Mouse (Mus musculus): ENCODE results near the gene Tiam1. TPM values are rescaled to one million over a fixed set of nuclear protein-coding genes. Genes with fewer than 3 reads are reported as not detected.

Tiam1 gene
- polyA plus RNA-seq, 1 experiment, result 14.1 TPM

DNA sequence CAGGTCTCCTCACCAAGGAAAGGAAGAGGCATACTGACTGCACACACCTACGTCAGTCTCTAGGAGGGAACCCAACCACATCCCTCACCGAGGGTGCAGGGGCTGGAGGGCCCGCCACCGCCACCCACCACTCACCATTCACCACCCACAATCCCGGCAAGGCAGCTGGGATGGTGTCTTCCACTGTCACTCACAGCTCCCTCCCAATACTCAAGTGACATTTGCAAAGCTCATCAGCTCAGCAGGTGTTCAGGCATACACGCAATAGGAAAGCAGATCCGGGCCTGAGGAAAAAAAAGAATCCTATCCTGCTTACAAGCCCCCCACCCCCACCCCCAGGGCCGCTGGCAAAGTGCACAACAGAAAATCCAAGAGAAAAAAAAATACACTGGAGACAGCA is 74.4 kb downstream of the Tiam1 start:
- H3K27me3 ChIP-seq (ENCODE audit: control insufficient read depth, insufficient read depth, low read length), result no peaks in the 10 kb centered on the region
- no peak for DNase-seq
- no peak for TF ChIP-seq CTCF (IDR thresholded peaks at IDR 0.05; ENCODE audit: borderline replicate concordance, control insufficient read depth, extremely low read depth, insufficient read depth, low read length, poor library complexity)
- TF ChIP-seq POLR2A (IDR thresholded peaks at IDR 0.05; ENCODE audit: control insufficient read depth, extremely low read depth, insufficient read depth, low read length, poor library complexity), result no peak
- no peaks in the 10 kb centered on the region for H3K36me3 ChIP-seq (ENCODE audit: control insufficient read depth, insufficient read depth, low read length)
- H3K27ac ChIP-seq (ENCODE audit: control insufficient read depth, insufficient read depth, low read length), result no peak overlapping the region
- H3K4me3 ChIP-seq (ENCODE audit: control insufficient read depth, insufficient read depth, low read length), result no peak overlapping the region
- 49% methylated on average over 8 of the region's 8 CpGs for WGBS
- peaks cover 12% of the 10 kb centered on the region for H3K4me1 ChIP-seq (replicated peaks; ENCODE audit: control insufficient read depth, insufficient read depth, low read length)

DNA sequence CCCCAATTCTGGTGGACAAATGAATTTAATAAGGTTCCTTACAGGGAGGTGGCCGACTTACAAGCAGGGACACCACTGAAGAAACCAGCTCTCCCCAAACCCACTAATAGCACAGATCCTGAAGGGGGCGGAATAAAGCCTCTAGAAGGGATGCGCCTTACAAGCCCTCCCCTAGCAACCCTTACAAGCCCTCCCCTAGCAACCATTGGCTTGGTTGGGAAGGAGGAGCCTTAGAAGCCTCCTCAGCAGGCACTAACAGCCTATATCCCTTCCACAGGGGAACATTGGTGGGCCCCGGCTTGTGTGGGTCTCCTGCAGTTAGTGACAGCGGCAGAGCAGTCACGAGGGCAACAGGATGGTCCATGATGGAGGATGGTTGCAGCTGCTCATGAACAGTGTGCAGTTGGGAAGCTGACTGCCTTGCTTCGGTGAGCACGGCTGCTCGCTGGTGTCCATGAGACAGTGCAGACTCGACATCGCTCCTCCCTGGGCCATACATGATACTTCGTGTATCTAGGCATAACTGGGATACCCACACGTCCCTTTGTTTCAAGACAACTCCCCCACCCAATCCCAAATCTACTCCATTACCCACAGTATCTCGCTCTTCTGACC is 90.6 kb downstream of the Tiam1 start:
- no peak for DNase-seq
- H3K4me1 ChIP-seq (replicated peaks; ENCODE audit: control insufficient read depth, insufficient read depth, low read length), result no peaks in the 10 kb centered on the region
- WGBS, result 96% methylated on average over 14 of the region's 14 CpGs
- H3K27ac ChIP-seq (ENCODE audit: control insufficient read depth, insufficient read depth, low read length), result no peak overlapping the region
- no peaks in the 10 kb centered on the region for H3K36me3 ChIP-seq (ENCODE audit: control insufficient read depth, insufficient read depth, low read length)
- no peak for TF ChIP-seq CTCF (IDR thresholded peaks at IDR 0.05; ENCODE audit: borderline replicate concordance, control insufficient read depth, extremely low read depth, insufficient read depth, low read length, poor library complexity)
- TF ChIP-seq POLR2A (IDR thresholded peaks at IDR 0.05; ENCODE audit: control insufficient read depth, extremely low read depth, insufficient read depth, low read length, poor library complexity), result no peak
- H3K27me3 ChIP-seq (ENCODE audit: control insufficient read depth, insufficient read depth, low read length), result no peaks in the 10 kb centered on the region
- H3K4me3 ChIP-seq (ENCODE audit: control insufficient read depth, insufficient read depth, low read length), result no peak overlapping the region

DNA sequence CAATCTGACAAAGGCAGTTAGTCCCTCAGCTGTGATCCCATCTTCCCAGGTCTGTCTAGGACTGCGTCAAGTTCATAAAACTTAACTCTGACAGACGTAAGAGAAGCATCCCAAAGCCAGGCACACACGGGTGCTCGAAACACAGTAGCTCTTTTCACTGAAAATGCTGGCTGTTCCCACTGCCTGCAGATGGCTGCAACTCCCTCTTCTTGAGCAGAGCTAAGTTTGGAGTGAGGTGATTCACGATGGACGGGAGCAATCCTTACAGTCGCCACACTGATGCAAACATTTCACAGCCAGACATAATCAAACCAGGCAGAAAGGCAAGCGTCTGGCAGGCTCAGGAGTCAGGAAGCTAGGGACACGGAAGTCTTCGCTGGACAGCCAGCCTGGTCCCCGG is 91.2 kb downstream of the Tiam1 start:
- no peaks in the 10 kb centered on the region for H3K36me3 ChIP-seq (ENCODE audit: control insufficient read depth, insufficient read depth, low read length)
- no peak overlapping the region for H3K27ac ChIP-seq (ENCODE audit: control insufficient read depth, insufficient read depth, low read length)
- H3K4me1 ChIP-seq (replicated peaks; ENCODE audit: control insufficient read depth, insufficient read depth, low read length), result no peaks in the 10 kb centered on the region
- WGBS, result 96% methylated on average over 11 of the region's 11 CpGs
- no peak overlapping the region for H3K4me3 ChIP-seq (ENCODE audit: control insufficient read depth, insufficient read depth, low read length)
- no peak for TF ChIP-seq CTCF (IDR thresholded peaks at IDR 0.05; ENCODE audit: borderline replicate concordance, control insufficient read depth, extremely low read depth, insufficient read depth, low read length, poor library complexity)
- no peak for TF ChIP-seq POLR2A (IDR thresholded peaks at IDR 0.05; ENCODE audit: control insufficient read depth, extremely low read depth, insufficient read depth, low read length, poor library complexity)
- H3K27me3 ChIP-seq (ENCODE audit: control insufficient read depth, insufficient read depth, low read length), result no peaks in the 10 kb centered on the region
- no peak for DNase-seq

DNA sequence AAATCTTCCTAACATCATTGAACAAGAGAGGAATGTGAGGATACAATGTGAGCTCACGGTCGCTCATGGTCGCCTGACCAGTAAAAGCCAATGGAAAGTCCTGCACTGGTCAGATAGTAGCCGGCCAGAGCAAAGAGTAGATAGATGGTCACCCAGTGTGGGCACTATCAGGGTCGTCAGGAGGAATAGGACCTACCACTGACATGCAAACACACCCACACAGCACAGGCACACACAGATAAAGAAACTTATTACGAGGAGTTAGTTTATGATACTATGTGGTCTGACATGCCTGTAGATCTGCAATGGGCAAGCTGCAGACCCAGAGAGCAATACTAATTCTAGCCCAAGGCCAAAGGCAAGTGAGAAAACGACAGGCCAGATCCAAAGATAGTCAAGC is 92.5 kb downstream of the Tiam1 start:
- no peak for TF ChIP-seq POLR2A (IDR thresholded peaks at IDR 0.05; ENCODE audit: control insufficient read depth, extremely low read depth, insufficient read depth, low read length, poor library complexity)
- TF ChIP-seq CTCF (IDR thresholded peaks at IDR 0.05; ENCODE audit: borderline replicate concordance, control insufficient read depth, extremely low read depth, insufficient read depth, low read length, poor library complexity), result no peak
- Histone ChIP-seq H3K27ac (ENCODE audit: control insufficient read depth, insufficient read depth, low read length) (no peak overlapping the region), H3K36me3 (ENCODE audit: control insufficient read depth, insufficient read depth, low read length) (no peaks in the 10 kb centered on the region), H3K4me3 (ENCODE audit: control insufficient read depth, insufficient read depth, low read length) (no peak overlapping the region), H3K4me1 (replicated peaks; ENCODE audit: control insufficient read depth, insufficient read depth, low read length) (no peaks in the 10 kb centered on the region), H3K27me3 (ENCODE audit: control insufficient read depth, insufficient read depth, low read length) (no peaks in the 10 kb centered on the region)
- 96% methylated on average over 7 of the region's 7 CpGs for WGBS
- DNase-seq, result no peak

DNA sequence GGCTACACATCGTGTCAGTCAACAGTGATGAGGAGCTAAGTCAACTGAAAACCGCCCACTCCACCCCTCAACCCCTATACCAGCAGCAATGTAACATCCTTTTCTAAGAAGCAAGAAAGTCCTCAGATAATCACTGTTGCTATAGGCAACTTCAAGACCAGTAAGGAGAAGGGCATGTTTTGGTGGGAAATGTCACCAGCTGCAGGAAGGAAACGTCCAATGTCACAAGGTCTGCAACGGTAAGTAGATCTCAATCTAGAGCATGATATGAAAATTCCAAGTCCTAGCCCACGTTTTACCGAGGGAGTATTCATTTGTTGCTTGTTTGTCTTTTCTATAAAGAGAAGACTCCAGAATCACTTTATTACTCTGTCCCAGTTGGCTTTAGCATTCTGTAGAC is 95.7 kb downstream of the Tiam1 start:
- no peak for TF ChIP-seq CTCF (IDR thresholded peaks at IDR 0.05; ENCODE audit: borderline replicate concordance, control insufficient read depth, extremely low read depth, insufficient read depth, low read length, poor library complexity)
- no peak for TF ChIP-seq POLR2A (IDR thresholded peaks at IDR 0.05; ENCODE audit: control insufficient read depth, extremely low read depth, insufficient read depth, low read length, poor library complexity)
- Histone ChIP-seq H3K27ac (ENCODE audit: control insufficient read depth, insufficient read depth, low read length) (no peak overlapping the region), H3K27me3 (ENCODE audit: control insufficient read depth, insufficient read depth, low read length) (no peaks in the 10 kb centered on the region), H3K4me3 (ENCODE audit: control insufficient read depth, insufficient read depth, low read length) (no peak overlapping the region), H3K36me3 (ENCODE audit: control insufficient read depth, insufficient read depth, low read length) (no peaks in the 10 kb centered on the region), H3K4me1 (replicated peaks; ENCODE audit: control insufficient read depth, insufficient read depth, low read length) (peaks cover 13% of the 10 kb centered on the region)
- no peak for DNase-seq
- WGBS, result 65% methylated on average over 6 of the region's 6 CpGs

DNA sequence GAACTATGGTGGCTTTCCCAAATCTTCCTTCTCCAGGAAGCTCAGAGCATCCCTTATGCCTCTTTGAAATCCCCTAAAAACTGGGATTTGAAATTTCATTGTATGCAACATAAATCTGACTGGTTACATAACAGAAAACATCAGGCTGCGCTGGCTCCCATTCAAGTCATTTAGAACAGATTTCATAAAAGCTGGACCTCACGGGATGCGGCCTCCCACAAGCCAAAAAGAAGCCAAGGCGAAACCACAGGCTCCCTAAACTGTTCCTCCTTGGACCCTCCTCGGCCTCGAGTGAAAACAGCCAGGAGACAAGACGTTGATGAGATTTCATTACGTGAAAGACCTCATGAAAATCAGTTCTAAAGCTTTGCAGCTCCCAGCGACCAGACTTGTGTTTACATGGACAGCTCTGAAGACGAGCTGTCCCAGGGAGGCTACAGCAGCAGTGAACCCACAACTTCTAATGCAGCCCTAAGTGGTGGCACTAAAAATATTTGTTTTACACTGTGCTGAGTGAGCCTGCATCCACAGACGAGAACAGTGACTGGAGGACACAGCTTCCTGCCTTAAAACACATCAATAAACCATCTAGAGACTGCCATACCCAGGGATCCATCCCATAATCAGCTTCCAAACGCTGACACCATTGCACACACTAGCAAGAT is 96.9 kb downstream of the Tiam1 start:
- TF ChIP-seq POLR2A (IDR thresholded peaks at IDR 0.05; ENCODE audit: control insufficient read depth, extremely low read depth, insufficient read depth, low read length, poor library complexity), result no peak
- TF ChIP-seq CTCF (IDR thresholded peaks at IDR 0.05; ENCODE audit: borderline replicate concordance, control insufficient read depth, extremely low read depth, insufficient read depth, low read length, poor library complexity), result no peak
- H3K4me1 ChIP-seq (replicated peaks; ENCODE audit: control insufficient read depth, insufficient read depth, low read length), result peaks cover 22% of the 10 kb centered on the region
- H3K27me3 ChIP-seq (ENCODE audit: control insufficient read depth, insufficient read depth, low read length), result no peaks in the 10 kb centered on the region
- no peak overlapping the region for H3K27ac ChIP-seq (ENCODE audit: control insufficient read depth, insufficient read depth, low read length)
- no peaks in the 10 kb centered on the region for H3K36me3 ChIP-seq (ENCODE audit: control insufficient read depth, insufficient read depth, low read length)
- no peak for DNase-seq
- H3K4me3 ChIP-seq (ENCODE audit: control insufficient read depth, insufficient read depth, low read length), result no peak overlapping the region
- WGBS, result 84% methylated on average over 12 of the region's 12 CpGs
